Mouse (Mus musculus) spleen, adult 2 months (tissue): Measurements from ENCODE around the gene Alg1. TPM values are rescaled to one million over a fixed set of nuclear protein-coding genes. Genes with fewer than 3 reads are reported as not detected.
"Not testable (repeated sequence)": the region's sequence is repeated elsewhere in the genome, so short reads cannot be mapped to it uniquely, and the experiment has no call there.

Source experiments
- DNase-seq, 2 experiments: peaks; one replicate each; pipeline versions ENCODE4 v3.0.0 to v3.0.0-alpha.2; 2012 to 2021; ENCODE audit warnings: low spot score in 2 of 2, low read depth in 1 of 2
- H3K27ac ChIP-seq: fragments of 200-500 bp; 2 replicates; pipeline ENCODE4 v1.5.1; 2012; ENCODE audit warnings: low read length, inconsistent platforms; ENCODE audit not compliant: insufficient read depth
- H3K27me3 ChIP-seq: fragments of 200-500 bp; 2 replicates; pipeline ENCODE4 v1.6.1; 2012; ENCODE audit warnings: mild to moderate bottlenecking, moderate library complexity, low read length, inconsistent platforms; ENCODE audit not compliant: control insufficient read depth, insufficient read depth
- H3K36me3 ChIP-seq: fragments of 200-500 bp; 2 replicates; pipeline ENCODE4 v1.6.1; 2012; ENCODE audit warnings: mild to moderate bottlenecking, low read length, inconsistent platforms; ENCODE audit not compliant: control insufficient read depth, insufficient read depth
- H3K4me1 ChIP-seq: fragments of 200-500 bp; 2 replicates; pipeline ENCODE4 v1.6.1; 2011; ENCODE audit warnings: inconsistent platforms; ENCODE audit not compliant: control insufficient read depth, insufficient read depth, insufficient read length
- H3K4me3 ChIP-seq: fragments of 200-500 bp; 2 replicates; pipeline ENCODE4 v1.5.1; 2011; ENCODE audit warnings: mild to moderate bottlenecking, inconsistent platforms; ENCODE audit not compliant: insufficient read depth, insufficient read length; ENCODE audit errors: extremely low read depth
- CTCF ChIP-seq: fragments of 200-500 bp; IDR thresholded peaks from 2 replicates; pipeline ENCODE4 v1.5.1; 2011; ENCODE audit warnings: mild to moderate bottlenecking, inconsistent platforms; ENCODE audit not compliant: insufficient read depth, insufficient read length, insufficient replicate concordance; ENCODE audit errors: extremely low read depth
- POLR2A ChIP-seq: fragments of 200-500 bp; IDR thresholded peaks from 2 replicates; pipeline ENCODE4 v1.6.1; 2011; ENCODE audit warnings: low read depth, low read length, inconsistent platforms
- WGBS: fragments of 180-500 bp; shearing (Covaris S2); methylation state at CpG from one replicate; pipeline ENCODE4 v1.1.7; 2018; 5-methylcytosine and 5-hydroxymethylcytosine counted together
- polyA plus RNA-seq: library from polyadenylated mRNA; depleted of rRNA; stranded (reverse); fragments of >200 nt; gene quantifications from 2 replicates; pipeline ENCODE4 v1.2.3, GENCODE M21; 2012

The Alg1 gene
- polyA plus RNA-seq, 1 experiment = 42.1 TPM

DNA sequence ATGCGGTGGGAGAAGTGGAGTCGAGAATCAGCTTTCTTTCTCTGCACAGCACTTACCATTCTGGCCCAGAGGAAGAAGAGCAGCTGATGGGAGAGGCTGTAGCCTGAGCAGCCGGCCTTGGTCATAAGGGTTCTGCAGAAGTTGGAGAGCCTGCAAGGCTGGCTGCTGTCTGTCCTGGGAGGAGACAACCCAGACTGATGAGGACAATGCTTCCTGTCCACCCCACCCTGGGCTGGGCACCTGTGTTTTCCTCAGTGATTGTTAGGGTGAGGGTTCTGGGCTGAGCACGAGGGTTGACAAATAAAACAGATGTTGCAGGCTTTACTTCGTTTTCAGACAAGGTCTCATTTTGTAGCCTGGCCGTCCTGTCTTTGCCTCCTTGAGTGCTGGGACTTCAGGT, 16.7 kb upstream of the Alg1 start:
- H3K4me3 ChIP-seq = no peak overlapping the region
- H3K27ac ChIP-seq = no peak overlapping the region
- no peaks in the 10 kb centered on the region for H3K4me1 ChIP-seq
- 65% methylated on average over 6 of the region's 6 CpGs for WGBS
- H3K36me3 ChIP-seq = no peaks in the 10 kb centered on the region
- no peak for DNase-seq
- TF ChIP-seq CTCF (no peak), POLR2A (no peak)
- no peaks in the 10 kb centered on the region for H3K27me3 ChIP-seq

DNA sequence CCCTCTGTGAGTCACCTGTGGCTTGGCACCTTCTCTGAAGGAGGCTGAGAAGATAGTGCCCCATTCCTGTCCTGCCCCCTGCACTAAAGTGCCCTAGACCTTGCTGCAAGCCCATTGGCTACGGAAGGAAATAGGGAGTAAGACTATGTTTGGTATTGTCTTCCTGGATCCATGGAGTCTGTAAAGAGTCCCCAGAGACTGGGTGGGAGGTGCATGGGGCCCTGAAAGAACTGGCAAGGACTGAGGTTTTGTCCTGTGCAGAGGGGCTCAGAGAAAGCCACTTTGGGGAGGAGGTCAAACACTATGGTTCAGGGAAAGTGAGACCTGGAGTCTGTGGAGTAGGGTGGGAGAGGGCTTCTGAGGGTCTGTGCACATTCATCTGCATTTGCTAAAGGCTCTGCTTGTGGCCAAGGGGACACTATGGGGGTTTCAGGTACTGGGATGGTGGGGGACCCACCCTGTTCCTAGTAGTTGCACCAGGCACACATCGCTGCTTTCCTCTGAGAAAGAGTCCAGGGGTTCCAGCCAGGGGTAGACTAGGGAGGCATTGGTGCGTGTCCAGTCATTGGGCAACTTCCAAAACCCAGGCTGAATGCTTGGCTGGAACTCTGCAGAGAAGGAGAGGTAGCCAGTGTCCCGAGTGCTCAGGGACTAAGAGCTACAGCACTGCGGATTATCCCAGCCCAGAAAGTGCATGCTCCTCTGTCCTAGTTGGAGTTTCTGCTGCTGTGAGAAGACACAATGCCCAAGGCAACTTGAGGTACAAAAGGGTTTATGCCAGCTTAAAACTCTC, 15.9 kb upstream of the Alg1 start:
- TF ChIP-seq CTCF (no peak), POLR2A (no peak)
- H3K36me3 ChIP-seq = no peaks in the 10 kb centered on the region
- no peak overlapping the region for H3K4me3 ChIP-seq
- no peak for DNase-seq
- WGBS = 81% methylated on average over 5 of the region's 5 CpGs
- no peaks in the 10 kb centered on the region for H3K27me3 ChIP-seq
- no peaks in the 10 kb centered on the region for H3K4me1 ChIP-seq
- H3K27ac ChIP-seq = no peak overlapping the region

DNA sequence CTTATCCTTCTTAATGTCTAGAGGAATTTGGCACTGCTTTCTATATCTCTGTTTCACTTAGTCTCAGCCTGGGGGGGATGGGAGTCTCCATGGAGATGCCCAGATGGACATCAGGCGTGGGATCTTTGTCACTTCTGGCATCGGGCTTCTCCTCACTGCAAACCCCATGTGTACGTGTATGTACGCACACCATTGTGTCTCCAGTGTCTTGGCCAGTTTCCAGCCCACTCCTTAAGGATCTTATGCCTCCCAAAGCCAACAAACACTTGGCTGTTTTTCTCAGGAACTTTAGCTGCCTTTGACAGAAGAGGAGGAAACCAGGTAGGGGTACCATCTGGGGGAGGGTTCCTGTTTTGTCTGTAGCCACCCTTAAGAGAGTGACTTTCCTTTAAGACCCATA, 12.0 kb upstream of the Alg1 start:
- Histone ChIP-seq H3K27ac (0 out of 2 replicates have a peak overlapping the region, but pooled peaks have one; percentile 32), H3K4me3 (no peak overlapping the region), H3K4me1 (no peaks in the 10 kb centered on the region), H3K36me3 (no peaks in the 10 kb centered on the region), H3K27me3 (no peaks in the 10 kb centered on the region)
- TF ChIP-seq POLR2A = no peak
- TF ChIP-seq CTCF = no peak
- DNase-seq = no peak
- 72% methylated on average over 4 of the region's 4 CpGs for WGBS

DNA sequence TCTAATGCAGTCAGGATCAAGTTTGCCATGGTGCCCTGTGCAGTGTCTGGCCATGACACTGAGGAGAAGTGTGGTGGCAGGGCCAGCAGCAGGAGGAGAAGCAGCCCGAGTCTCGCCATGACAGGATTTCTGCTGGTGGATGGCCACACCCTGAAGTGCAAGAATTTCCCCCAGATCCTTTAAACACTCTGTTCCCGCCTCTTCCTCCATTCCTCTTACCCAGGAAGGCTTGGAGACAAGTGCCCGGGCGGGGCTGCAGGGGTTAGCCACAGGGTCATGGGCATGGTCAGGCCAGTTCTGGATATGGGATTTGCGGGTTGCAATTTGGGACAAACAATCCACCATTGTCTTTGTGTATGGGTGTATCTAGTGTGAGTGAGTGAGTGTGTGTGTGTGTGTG, 11.3 kb upstream of the Alg1 start, which contains the start of gene AU021092:
Gene AU021092, minus strand, starts transcription at position 160 of the 400 bp plus-strand sequence.
- H3K4me3 ChIP-seq = peak within 1 kb of the TSS; percentile 26; the same call in 1 of the 2 replicates

DNA sequence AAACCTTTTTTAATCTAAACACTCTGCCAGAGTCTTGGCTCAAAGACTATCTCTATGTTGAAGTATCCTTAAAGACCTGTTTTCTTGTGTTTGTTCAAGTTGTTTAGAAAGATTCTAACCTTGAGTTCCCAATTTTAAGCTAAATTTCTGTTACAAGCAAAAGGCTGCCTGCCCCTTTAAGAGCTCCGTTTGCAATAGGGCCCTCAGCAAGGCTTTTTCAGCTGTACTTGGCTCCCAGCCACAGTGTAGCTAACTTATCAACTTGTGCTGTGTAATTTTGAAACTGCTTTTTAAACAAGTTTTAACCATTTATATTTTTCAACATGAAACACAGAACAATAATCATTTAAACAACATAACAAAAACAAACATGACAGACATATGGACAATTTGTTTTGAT, 6.9 kb upstream of the Alg1 start:
- H3K27ac ChIP-seq, DNase-seq, H3K36me3 ChIP-seq, H3K4me1 ChIP-seq, H3K27me3 ChIP-seq, H3K4me3 ChIP-seq: not testable (repeated sequence)
- 4% methylated on average over 1 of the region's 1 CpGs for WGBS

More for the DNA sequence above, 11.3 kb upstream of the Alg1 start, which contains the start of gene AU021092:
- no peaks in the 10 kb centered on the region for H3K4me1 ChIP-seq
- peak within 1 kb of the TSS; percentile 51; the same call in 1 of the 2 replicates for H3K27ac ChIP-seq
- H3K36me3 ChIP-seq = no peaks in the 10 kb centered on the region
- DNase-seq = no peak
- H3K27me3 ChIP-seq = no peaks in the 10 kb centered on the region
- 66% methylated on average over 6 of the region's 6 CpGs for WGBS
- TF ChIP-seq CTCF (no peak), POLR2A (no peak)

DNA sequence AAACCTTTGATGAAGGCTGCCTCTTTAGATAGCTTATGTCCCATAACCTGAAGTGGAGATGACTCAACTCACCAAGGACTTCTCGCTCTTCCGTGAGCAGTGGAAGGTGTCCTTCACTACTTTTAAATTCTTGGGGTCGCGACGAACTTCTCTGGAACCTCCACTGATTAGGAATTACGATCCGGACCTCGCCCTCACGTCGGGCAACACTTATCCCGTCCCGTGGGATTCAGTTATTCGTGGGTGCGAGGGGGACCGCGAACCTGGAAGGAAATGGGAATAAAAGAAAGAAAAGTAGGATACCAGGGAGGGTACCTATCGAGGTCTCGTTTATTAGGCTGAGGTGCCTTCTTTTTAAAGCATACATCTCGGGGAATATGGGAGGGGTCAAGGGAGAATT, 5.9 kb upstream of the Alg1 start:
- not testable (repeated sequence) for DNase-seq, H3K4me3 ChIP-seq, H3K27me3 ChIP-seq, H3K36me3 ChIP-seq, H3K4me1 ChIP-seq, H3K27ac ChIP-seq
- 82% methylated on average over 19 of the region's 19 CpGs for WGBS

DNA sequence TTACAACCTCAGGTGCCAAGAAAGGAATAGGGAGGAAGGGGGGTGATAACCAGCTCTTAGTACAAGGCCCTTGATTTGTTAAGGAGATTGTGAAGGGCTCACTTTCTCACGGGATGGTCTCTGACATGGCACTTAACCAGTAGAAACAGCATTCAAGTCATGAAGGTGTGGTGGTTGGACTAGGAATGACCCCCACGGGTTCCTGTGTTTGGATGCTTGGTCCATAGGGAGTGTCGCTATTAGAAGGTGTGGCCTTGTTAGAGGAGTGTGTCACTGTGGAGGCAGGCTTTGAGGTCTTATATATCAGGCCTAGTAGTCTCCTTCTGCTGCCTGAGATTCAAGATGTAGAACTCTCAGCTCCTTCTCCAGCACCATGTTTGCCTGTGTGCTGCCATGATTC, 5.3 kb upstream of the Alg1 start:
- 72% methylated on average over 3 of the region's 3 CpGs for WGBS

More for the DNA sequence above, 5.3 kb upstream of the Alg1 start:
- not testable (repeated sequence) for H3K27ac ChIP-seq, H3K27me3 ChIP-seq, H3K4me3 ChIP-seq, H3K4me1 ChIP-seq, DNase-seq, H3K36me3 ChIP-seq
